Mouse (Mus musculus): Measurements from ENCODE around the gene Ptpn20.

DNA sequence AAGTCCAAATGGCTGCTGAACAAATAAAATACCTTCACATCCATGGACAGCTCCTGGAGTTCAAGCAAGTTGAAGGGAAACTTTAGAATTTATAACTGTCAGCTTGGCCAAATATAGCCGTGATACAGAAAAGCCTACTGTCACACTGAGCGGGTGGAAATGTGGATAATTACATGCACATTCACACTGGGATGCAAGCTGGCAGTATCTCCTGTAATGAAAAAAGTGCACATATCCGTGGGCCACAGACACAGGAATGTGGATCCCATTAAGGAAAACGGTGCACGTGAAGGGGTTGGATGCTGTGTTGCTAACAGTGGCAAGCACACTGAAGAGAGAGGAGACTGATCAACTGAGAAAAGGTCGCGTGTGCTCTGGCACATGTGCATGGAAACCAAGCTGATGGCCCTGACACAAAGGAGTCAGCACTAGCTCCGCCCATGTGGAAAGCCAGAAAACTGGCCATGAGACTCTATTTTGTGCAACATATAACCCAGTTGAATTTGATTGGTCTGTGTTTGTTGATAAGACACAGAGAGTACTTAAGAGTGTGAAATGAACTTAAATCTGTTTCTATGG, 43.4 kb upstream of the Ptpn20 start:
- TF ChIP-seq POLR2A (IDR thresholded peaks at IDR 0.05; ENCODE audit: borderline replicate concordance, extremely low read depth, insufficient read depth, insufficient read length, poor library complexity, severe bottlenecking) (no peak), CTCF (IDR thresholded peaks at IDR 0.05; ENCODE audit: borderline replicate concordance, extremely low read depth, insufficient read depth, insufficient read length) (no peak)
